Mouse (Mus musculus): Measurements from ENCODE around the gene Map3k14. TPM values are rescaled to one million over a fixed set of nuclear protein-coding genes. Genes with fewer than 3 reads are reported as not detected.
A peak's percentile ranks its signal among the peaks of the same experiment; 100 is the strongest.

Gene Map3k14
- polyA plus RNA-seq, 1 experiment = 49.6 TPM

GRCm38 (mm10) chr11:103246731-103247290 lies 20.5 kb downstream of the Map3k14 start:
- peaks cover 36% of the 10 kb centered on the region; the same call in 1 of the 2 replicates for H3K4me1 ChIP-seq (ENCODE audit: control insufficient read depth, insufficient read depth, insufficient read length)
- no peak for DNase-seq (ENCODE audit: low read depth in 1 of 2, low spot score in 2 of 2)
- TF ChIP-seq CTCF (IDR thresholded peaks at IDR 0.05; ENCODE audit: extremely low read depth, insufficient read depth, insufficient read length, insufficient replicate concordance) (no peak), POLR2A (IDR thresholded peaks at IDR 0.05; ENCODE audit: low read depth, low read length) (no peak)
- peaks cover 3% of the 10 kb centered on the region for H3K36me3 ChIP-seq (ENCODE audit: control insufficient read depth, insufficient read depth, low read length)
- no peak overlapping the region for H3K4me3 ChIP-seq (ENCODE audit: extremely low read depth, insufficient read depth, insufficient read length)
- H3K27ac ChIP-seq (ENCODE audit: insufficient read depth, low read length) = peak overlapping the region; percentile 31; the same call in 1 of the 2 replicates
- 62% methylated on average over 4 of the region's 4 CpGs for WGBS
- no peaks in the 10 kb centered on the region for H3K27me3 ChIP-seq (ENCODE audit: control insufficient read depth, insufficient read depth, low read length)

DNA sequence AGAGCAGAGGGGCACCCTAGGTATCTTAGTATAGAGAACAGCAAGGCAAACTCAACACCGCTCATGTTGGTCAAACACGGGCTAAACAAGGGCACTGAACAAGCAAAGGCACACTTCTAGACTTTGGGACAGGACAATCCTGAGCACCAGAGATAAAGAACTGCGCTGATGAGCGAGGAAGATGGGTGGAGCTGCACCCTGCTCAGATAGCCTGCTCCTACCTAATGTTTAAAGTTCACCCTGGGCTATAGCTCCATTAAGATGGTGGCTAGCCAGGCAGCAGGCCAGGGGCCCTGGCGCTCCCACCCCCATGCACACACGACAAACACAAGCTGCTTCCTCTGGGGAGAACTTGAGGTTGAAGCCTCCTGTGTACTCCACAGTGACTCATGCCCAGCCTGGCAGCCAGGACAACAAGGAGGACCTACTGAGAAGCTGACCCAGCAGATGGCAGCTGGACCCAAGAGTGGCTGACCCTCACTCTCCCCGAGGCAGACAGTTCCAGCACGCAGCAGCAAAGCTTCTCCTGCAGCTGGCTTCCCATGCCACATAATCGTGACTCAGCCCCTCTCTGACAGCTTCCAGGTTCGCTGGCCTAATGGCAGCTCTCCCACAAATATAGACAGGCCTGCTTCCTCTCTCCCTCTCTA lies 21.1 kb downstream of the Map3k14 start:
- 45% methylated on average over 10 of the region's 10 CpGs for WGBS
- Histone ChIP-seq H3K4me3 (ENCODE audit: extremely low read depth, insufficient read depth, insufficient read length) (no peak overlapping the region), H3K36me3 (ENCODE audit: control insufficient read depth, insufficient read depth, low read length) (peaks cover 7% of the 10 kb centered on the region), H3K27ac (ENCODE audit: insufficient read depth, low read length) (peak overlapping the region; percentile 33), H3K27me3 (ENCODE audit: control insufficient read depth, insufficient read depth, low read length) (no peaks in the 10 kb centered on the region), H3K4me1 (ENCODE audit: control insufficient read depth, insufficient read depth, insufficient read length) (peaks cover 36% of the 10 kb centered on the region; the same call in 1 of the 2 replicates)
- no peak for TF ChIP-seq CTCF (IDR thresholded peaks at IDR 0.05; ENCODE audit: extremely low read depth, insufficient read depth, insufficient read length, insufficient replicate concordance)
- TF ChIP-seq POLR2A (IDR thresholded peaks at IDR 0.05; ENCODE audit: low read depth, low read length) = no peak
- DNase-seq (ENCODE audit: low read depth in 1 of 2, low spot score in 2 of 2) = no peak

DNA sequence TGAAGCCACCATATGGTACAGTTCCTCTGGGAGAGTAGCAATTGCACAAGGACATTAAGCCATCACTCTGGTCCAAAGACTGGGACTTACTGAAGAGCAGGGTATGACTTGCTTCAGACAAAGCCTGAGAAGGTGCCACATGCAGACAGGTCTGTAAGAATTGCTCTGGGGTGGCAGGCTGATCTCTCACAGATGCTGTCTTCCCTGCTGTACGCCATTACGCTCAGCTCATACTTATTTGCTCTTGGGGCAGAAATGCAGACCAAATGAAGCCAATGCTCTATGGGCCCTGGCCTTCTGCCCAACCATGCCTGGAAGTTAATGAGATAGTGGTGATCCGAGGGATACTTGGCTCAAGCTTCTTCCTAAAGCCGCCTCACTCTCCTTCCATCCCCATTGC lies 22.4 kb downstream of the Map3k14 start:
- no peak for TF ChIP-seq POLR2A (IDR thresholded peaks at IDR 0.05; ENCODE audit: low read depth, low read length)
- no peak for TF ChIP-seq CTCF (IDR thresholded peaks at IDR 0.05; ENCODE audit: extremely low read depth, insufficient read depth, insufficient read length, insufficient replicate concordance)
- H3K27me3 ChIP-seq (ENCODE audit: control insufficient read depth, insufficient read depth, low read length) = no peaks in the 10 kb centered on the region
- H3K36me3 ChIP-seq (ENCODE audit: control insufficient read depth, insufficient read depth, low read length) = peaks cover 17% of the 10 kb centered on the region
- peaks cover 33% of the 10 kb centered on the region; the same call in 1 of the 2 replicates for H3K4me1 ChIP-seq (ENCODE audit: control insufficient read depth, insufficient read depth, insufficient read length)
- no peak for DNase-seq (ENCODE audit: low read depth in 1 of 2, low spot score in 2 of 2)
- WGBS = 81% methylated on average over 4 of the region's 4 CpGs
- H3K27ac ChIP-seq (ENCODE audit: insufficient read depth, low read length) = no peak overlapping the region
- no peak overlapping the region for H3K4me3 ChIP-seq (ENCODE audit: extremely low read depth, insufficient read depth, insufficient read length)

- Histone ChIP-seq H3K4me1 (ENCODE audit: control insufficient read depth, insufficient read depth, insufficient read length) (0 out of 2 replicates have a peak, but pooled peaks cover under 1% of the 10 kb centered on the region), H3K36me3 (ENCODE audit: control insufficient read depth, insufficient read depth, low read length) (peaks cover 52% of the 10 kb centered on the region), H3K4me3 (ENCODE audit: extremely low read depth, insufficient read depth, insufficient read length) (no peak overlapping the region), H3K27me3 (ENCODE audit: control insufficient read depth, insufficient read depth, low read length) (no peaks in the 10 kb centered on the region), H3K27ac (ENCODE audit: insufficient read depth, low read length) (no peak overlapping the region)
- WGBS = 57% methylated on average over 7 of the region's 7 CpGs
- DNase-seq (ENCODE audit: low read depth in 1 of 2, low spot score in 2 of 2) = no peak
- no peak for TF ChIP-seq POLR2A (IDR thresholded peaks at IDR 0.05; ENCODE audit: low read depth, low read length)
Observed at GRCm38 (mm10) chr11:103240740-103241139, 26.5 kb downstream of the Map3k14 start.

DNA sequence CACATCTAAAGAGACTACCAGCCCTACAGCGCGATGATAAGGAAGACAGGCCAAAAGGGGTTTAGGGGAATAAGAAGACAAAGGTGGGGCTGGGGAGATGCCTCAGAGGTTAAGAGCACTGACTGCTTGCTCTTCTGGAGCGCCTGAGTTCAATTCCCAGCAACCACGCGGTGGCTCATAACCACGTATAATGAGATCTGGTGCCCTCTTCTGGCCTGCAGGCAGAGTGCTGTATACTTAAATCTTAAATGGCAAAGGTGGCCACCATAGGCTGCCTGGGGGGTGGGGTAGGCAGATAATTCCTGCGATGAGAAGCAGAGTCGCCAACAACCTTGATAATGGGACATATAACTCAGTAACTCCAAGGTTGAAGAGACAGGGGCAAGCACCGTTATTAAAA lies 29.5 kb downstream of the Map3k14 start:
- H3K4me1 ChIP-seq (ENCODE audit: control insufficient read depth, insufficient read depth, insufficient read length) = no peaks in the 10 kb centered on the region
- no peak overlapping the region for H3K4me3 ChIP-seq (ENCODE audit: extremely low read depth, insufficient read depth, insufficient read length)
- no peaks in the 10 kb centered on the region for H3K27me3 ChIP-seq (ENCODE audit: control insufficient read depth, insufficient read depth, low read length)
- H3K27ac ChIP-seq (ENCODE audit: insufficient read depth, low read length) = no peak overlapping the region
- peak; percentile 17; the same call in 1 of the 2 replicates for TF ChIP-seq CTCF (IDR thresholded peaks at IDR 0.05; ENCODE audit: extremely low read depth, insufficient read depth, insufficient read length, insufficient replicate concordance)
- no peak for TF ChIP-seq POLR2A (IDR thresholded peaks at IDR 0.05; ENCODE audit: low read depth, low read length)
- H3K36me3 ChIP-seq (ENCODE audit: control insufficient read depth, insufficient read depth, low read length) = peaks cover 53% of the 10 kb centered on the region
- DNase-seq (ENCODE audit: low read depth in 1 of 2, low spot score in 2 of 2) = no peak
- WGBS = 93% methylated on average over 9 of the region's 9 CpGs

DNA sequence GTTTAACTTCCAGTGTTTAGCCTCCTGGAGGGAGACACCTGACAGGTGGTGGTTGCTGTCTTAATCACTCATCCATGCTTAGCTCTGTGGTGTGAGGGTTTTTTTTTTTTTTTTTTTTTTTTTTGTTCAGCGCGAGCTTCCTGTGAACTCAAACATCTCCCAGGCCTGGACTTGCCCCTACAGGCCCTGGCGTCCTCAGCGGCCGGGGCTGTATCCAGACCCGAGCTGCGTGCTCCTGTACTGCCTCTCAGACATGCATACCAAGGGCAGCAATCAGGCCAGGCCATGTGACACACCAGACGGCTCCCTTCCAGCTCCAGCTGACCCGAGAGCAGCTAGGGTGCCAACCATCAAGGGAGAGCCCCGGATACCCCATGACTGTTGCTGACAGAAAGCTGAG lies 30.4 kb downstream of the Map3k14 start:
- Histone ChIP-seq H3K4me1 (ENCODE audit: control insufficient read depth, insufficient read depth, insufficient read length) (no peaks in the 10 kb centered on the region), H3K4me3 (ENCODE audit: extremely low read depth, insufficient read depth, insufficient read length) (no peak overlapping the region), H3K27me3 (ENCODE audit: control insufficient read depth, insufficient read depth, low read length) (no peaks in the 10 kb centered on the region), H3K27ac (ENCODE audit: insufficient read depth, low read length) (no peak overlapping the region), H3K36me3 (ENCODE audit: control insufficient read depth, insufficient read depth, low read length) (peaks cover 51% of the 10 kb centered on the region)
- WGBS = 84% methylated on average over 10 of the region's 10 CpGs
- DNase-seq (ENCODE audit: low read depth in 1 of 2, low spot score in 2 of 2) = no peak
- TF ChIP-seq CTCF (IDR thresholded peaks at IDR 0.05; ENCODE audit: extremely low read depth, insufficient read depth, insufficient read length, insufficient replicate concordance) (no peak), POLR2A (IDR thresholded peaks at IDR 0.05; ENCODE audit: low read depth, low read length) (no peak)

DNA sequence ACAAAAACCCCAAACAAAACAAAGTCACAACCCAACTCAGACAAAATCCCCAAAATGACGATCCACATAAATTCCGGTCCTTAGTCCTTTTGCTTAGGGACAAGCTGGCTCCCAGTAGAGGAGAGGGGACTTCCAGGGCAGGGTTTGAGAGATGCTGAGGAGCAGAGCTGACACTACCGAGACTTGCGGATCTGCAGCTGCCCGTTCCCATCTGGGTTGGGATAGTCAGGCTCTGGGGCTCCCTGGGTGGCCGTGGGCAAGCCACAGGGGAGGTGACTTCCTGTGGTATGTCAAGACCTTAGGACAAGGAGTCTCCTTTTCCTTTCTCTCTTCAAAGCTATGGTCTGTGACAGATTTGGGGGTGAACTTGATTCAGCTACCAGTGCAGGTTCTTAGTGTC lies 30.8 kb downstream of the Map3k14 start:
- H3K4me1 ChIP-seq (ENCODE audit: control insufficient read depth, insufficient read depth, insufficient read length) = no peaks in the 10 kb centered on the region
- peaks cover 49% of the 10 kb centered on the region for H3K36me3 ChIP-seq (ENCODE audit: control insufficient read depth, insufficient read depth, low read length)
- H3K27me3 ChIP-seq (ENCODE audit: control insufficient read depth, insufficient read depth, low read length) = no peaks in the 10 kb centered on the region
- 80% methylated on average over 6 of the region's 6 CpGs for WGBS
- TF ChIP-seq CTCF (IDR thresholded peaks at IDR 0.05; ENCODE audit: extremely low read depth, insufficient read depth, insufficient read length, insufficient replicate concordance) = no peak
- TF ChIP-seq POLR2A (IDR thresholded peaks at IDR 0.05; ENCODE audit: low read depth, low read length) = no peak
- H3K4me3 ChIP-seq (ENCODE audit: extremely low read depth, insufficient read depth, insufficient read length) = no peak overlapping the region
- H3K27ac ChIP-seq (ENCODE audit: insufficient read depth, low read length) = no peak overlapping the region
- DNase-seq (ENCODE audit: low read depth in 1 of 2, low spot score in 2 of 2) = no peak

Measured in spleen, adult 2 months (tissue).